Mouse (Mus musculus): ENCODE data around the gene Arap1.

The Arap1 gene

GRCm38 (mm10) chr7:101435038-101435437, 87.2 kb downstream of the Arap1 start:
- DNase-seq (ENCODE audit: inconsistent age in 2 of 2, low spot score in 1 of 2), result no peak

GRCm38 (mm10) chr7:101437876-101438275, 90.0 kb downstream of the Arap1 start:
- DNase-seq (ENCODE audit: inconsistent age in 2 of 2, low spot score in 1 of 2), result no peak

GRCm38 (mm10) chr7:101443093-101443492, 95.2 kb downstream of the Arap1 start:
- DNase-seq (ENCODE audit: inconsistent age in 2 of 2, low spot score in 1 of 2), result no peak

GRCm38 (mm10) chr7:101444211-101444610, 96.3 kb downstream of the Arap1 start:
- no peak for DNase-seq (ENCODE audit: inconsistent age in 2 of 2, low spot score in 1 of 2)

GRCm38 (mm10) chr7:101449855-101450254, 102.0 kb downstream of the Arap1 start:
- DNase-seq (ENCODE audit: inconsistent age in 2 of 2, low spot score in 1 of 2), result peak; percentile 56 to 79

- DNase-seq (ENCODE audit: inconsistent age in 2 of 2, low spot score in 1 of 2), result peak; percentile 89 to 98
These were observed 102.8 kb downstream of the Arap1 start for GRCm38 (mm10) chr7:101450422-101451401.

- DNase-seq (ENCODE audit: inconsistent age in 2 of 2, low spot score in 1 of 2), result peak in 1 of 2 experiments; percentile 57
These were observed 104.8 kb downstream of the Arap1 start for GRCm38 (mm10) chr7:101452669-101453068.

GRCm38 (mm10) chr7:101453296-101453695, 105.4 kb downstream of the Arap1 start:
- DNase-seq (ENCODE audit: inconsistent age in 2 of 2, low spot score in 1 of 2), result peak in 1 of 2 experiments; percentile 14

- DNase-seq (ENCODE audit: inconsistent age in 2 of 2, low spot score in 1 of 2), result peak; percentile 70 to 85
These were observed 105.9 kb downstream of the Arap1 start for GRCm38 (mm10) chr7:101453725-101454124.

- DNase-seq (ENCODE audit: inconsistent age in 2 of 2, low spot score in 1 of 2), result peak; percentile 24 to 68
These were observed 106.6 kb downstream of the Arap1 start for GRCm38 (mm10) chr7:101454479-101454878.

- DNase-seq (ENCODE audit: inconsistent age in 2 of 2, low spot score in 1 of 2), result peak in 1 of 2 experiments; percentile 46
These were observed 107.3 kb downstream of the Arap1 start for GRCm38 (mm10) chr7:101455141-101455540.

GRCm38 (mm10) chr7:101456318-101456717, 108.5 kb downstream of the Arap1 start:
- DNase-seq (ENCODE audit: inconsistent age in 2 of 2, low spot score in 1 of 2), result peak; percentile 15 to 51

GRCm38 (mm10) chr7:101456789-101457188, 108.9 kb downstream of the Arap1 start:
- peak; percentile 24 to 59 for DNase-seq (ENCODE audit: inconsistent age in 2 of 2, low spot score in 1 of 2)

GRCm38 (mm10) chr7:101457283-101457682, 109.4 kb downstream of the Arap1 start:
- DNase-seq (ENCODE audit: inconsistent age in 2 of 2, low spot score in 1 of 2), result peak; percentile 8 to 54

- peak; percentile 37 to 71 for DNase-seq (ENCODE audit: inconsistent age in 2 of 2, low spot score in 1 of 2)
These were observed 109.9 kb downstream of the Arap1 start for GRCm38 (mm10) chr7:101457801-101458200.

GRCm38 (mm10) chr7:101458278-101458781, 110.5 kb downstream of the Arap1 start:
- peak; percentile 37 to 68 for DNase-seq (ENCODE audit: inconsistent age in 2 of 2, low spot score in 1 of 2)

GRCm38 (mm10) chr7:101459305-101459813, 111.5 kb downstream of the Arap1 start:
- DNase-seq (ENCODE audit: inconsistent age in 2 of 2, low spot score in 1 of 2), result peak; percentile 11 to 55

GRCm38 (mm10) chr7:101459923-101460607, 112.2 kb downstream of the Arap1 start:
- DNase-seq (ENCODE audit: inconsistent age in 2 of 2, low spot score in 1 of 2), result peak; percentile 43 to 70

- peak; percentile 16 to 41 for DNase-seq (ENCODE audit: inconsistent age in 2 of 2, low spot score in 1 of 2)
These were observed 112.7 kb downstream of the Arap1 start for GRCm38 (mm10) chr7:101460608-101460957.

- peak; percentile 11 to 44 for DNase-seq (ENCODE audit: inconsistent age in 2 of 2, low spot score in 1 of 2)
These were observed 113.7 kb downstream of the Arap1 start for GRCm38 (mm10) chr7:101461571-101461970.

Measured in adrenal gland, adult (tissue).